Mouse (Mus musculus) left cerebral cortex, postnatal 10 days (tissue): ENCODE measurements at regions not wholly inside any gene's neighbourhood (a gene's known extent, or its start where the extent isn't known, plus 50 kb on each side); places are given as distances from the start of the nearest gene placed in this dataset.
"Not testable (repeated sequence)": the region's sequence is repeated elsewhere in the genome, so short reads cannot be mapped to it uniquely, and the experiment has no call there.

Experiments
- DNase-seq, 2 experiments: peaks; one replicate each; pipeline ENCODE4 v3.0.0; 2021 to 2022; ENCODE audit warnings: low spot score in 2 of 2, mixed read lengths in 1 of 2; ENCODE audit errors: extremely low spot score in 1 of 2
- intact Hi-C: fragments of 180-260 bp; cut with DNase I; formaldehyde crosslinking; loops from one replicate; pipeline ENCODE4 v1.15.1; 2025

DNA sequence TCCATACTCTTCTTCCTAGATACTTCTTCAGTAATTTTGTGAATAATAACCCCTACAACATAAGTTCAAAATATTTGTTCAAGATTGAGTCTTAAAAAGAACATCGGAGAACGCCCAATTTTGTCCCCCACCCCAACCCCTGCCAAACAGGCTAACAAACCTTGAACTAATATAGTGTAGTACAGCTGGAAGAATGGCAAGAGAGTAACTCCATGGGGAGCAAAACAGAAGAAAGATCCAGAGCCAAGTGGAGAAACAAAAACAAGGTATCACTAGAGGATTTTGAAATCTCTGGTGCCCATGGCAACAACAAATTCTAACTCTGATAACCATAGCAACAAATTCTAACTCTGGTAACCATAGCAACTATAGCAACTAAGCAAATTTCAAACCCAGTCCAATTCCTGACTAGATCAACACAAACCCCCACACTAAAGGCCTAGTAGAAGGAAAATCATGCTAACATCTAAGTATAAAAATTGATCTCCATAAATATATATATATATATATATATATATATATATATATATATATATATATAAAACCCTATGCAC is 74.2 kb upstream of the Magee2 start:
- DNase-seq, result peak in 1 of 2 experiments; percentile 16
- intact Hi-C loops, result no loop called here

DNA sequence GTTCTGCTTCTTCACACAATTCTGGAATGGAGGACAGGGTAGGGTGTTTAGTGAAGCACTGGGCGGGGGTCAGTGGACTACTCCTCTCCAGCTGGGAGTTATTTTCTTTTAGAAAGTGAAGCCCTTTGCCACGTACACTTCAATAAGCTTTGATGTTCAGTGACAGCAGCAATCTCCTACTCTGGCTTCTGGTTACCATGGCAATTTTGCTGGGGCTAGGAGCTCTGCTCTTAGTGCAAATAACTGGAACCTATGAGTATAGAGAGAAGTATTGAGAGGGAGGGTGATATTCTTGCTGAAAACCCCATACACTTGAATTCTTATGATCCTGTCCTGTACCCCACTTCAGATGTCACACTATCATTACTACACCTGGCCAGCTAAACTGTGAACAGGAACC is 94.5 kb upstream of the Magee2 start:
- intact Hi-C loops, result no loop called here

DNA sequence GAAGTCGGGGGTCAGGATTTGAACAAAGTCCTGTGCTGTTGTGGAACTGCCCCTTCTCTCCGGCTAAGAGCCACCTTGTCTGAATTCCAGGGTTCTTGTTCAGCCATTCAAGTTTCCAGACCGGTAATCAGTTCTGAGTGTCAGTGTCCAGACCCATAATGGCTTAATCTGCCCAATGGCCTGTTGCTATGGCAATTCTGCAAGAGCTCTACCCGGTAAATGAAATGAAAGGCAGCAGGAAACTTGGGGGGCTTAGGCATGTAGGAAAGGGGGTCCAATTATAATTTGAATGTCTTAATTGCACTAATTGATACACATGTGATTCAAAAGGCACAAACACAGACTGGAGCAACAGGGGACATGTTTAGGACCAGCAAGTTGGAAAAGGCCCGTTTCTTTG is 95.7 kb upstream of the Magee2 start:
- intact Hi-C loops, result not testable (repeated sequence)

More for the DNA sequence above, 94.5 kb upstream of the Magee2 start:
- no peak for DNase-seq

DNA sequence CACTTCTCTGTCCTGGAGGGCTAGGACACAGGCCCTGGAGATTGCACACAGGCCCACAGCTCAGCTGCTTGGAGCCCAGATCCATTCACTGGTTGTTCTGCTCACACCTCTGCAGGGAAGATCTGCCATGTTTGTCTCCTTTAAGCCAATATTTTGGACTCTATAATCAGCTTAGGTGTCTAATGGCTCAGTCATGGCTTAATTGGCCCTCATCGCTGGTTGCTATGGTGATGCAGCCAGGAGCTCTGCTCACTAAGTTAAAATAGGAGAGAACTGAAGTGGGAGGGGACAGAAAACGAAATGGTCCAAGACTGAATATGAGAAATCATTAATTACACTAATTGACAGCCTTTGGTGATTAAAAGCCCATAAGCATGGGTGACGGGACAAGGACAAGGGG is 96.3 kb upstream of the Magee2 start:
- intact Hi-C loops, DNase-seq: not testable (repeated sequence)

More for the DNA sequence above, 95.7 kb upstream of the Magee2 start:
- DNase-seq, result not testable (repeated sequence)

DNA sequence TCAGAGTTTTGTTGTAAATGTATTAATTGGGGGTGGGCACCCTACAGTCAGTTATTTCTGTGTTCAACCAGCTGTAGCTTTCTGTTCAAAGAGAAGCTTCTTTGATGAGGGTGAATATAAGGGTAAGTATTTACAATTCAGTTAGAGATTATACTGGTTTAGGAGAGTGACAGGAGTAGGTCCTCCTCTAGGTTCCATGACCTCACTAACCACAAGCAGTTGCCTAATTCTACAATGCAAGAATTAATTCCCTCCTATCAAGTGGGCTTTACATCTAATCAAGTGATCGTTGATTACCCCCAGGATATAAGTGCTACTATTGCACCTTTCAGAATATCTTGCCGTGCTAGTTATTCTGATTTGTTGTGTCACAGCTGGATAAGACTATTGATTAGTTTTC is 101.1 kb upstream of the Pbdc1 start:
- no peak for DNase-seq
- intact Hi-C loops, result no loop called here

DNA sequence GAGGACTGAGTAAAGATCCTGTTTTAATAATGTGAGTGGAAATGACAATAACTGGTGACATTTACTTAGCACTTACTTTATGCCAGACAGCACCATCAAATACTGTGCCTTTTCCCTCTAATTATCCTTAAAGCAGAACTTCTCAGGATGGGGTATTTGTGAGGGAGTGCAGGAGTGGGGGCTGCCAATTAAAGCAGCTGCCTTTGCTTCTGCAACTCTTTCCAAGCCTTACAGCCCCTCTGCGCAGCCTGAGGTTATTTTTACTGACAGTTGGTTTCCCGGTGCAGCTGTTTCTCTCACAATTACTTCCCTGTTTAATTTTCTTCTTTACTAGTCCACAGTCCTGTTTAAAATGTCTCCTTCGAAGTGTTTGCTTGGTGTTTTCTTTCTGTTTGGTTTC is 76.3 kb upstream of the Pbdc1 start:
- no peak for DNase-seq
- intact Hi-C loops, result no loop called here

- peak in 1 of 2 experiments; percentile 11 for DNase-seq
Observed at GRCm38 (mm10) chrX:105006445-105006844, 73.1 kb upstream of the Pbdc1 start.

More at GRCm38 (mm10) chrX:105006445-105006844, 73.1 kb upstream of the Pbdc1 start:
- intact Hi-C loops, result no loop called here
